Mouse (Mus musculus) thymus, adult 2 months (tissue): ENCODE measurements around the gene Nrap.

ENCODE experiments used
- CTCF ChIP-seq: fragments of 200-500 bp; IDR thresholded peaks from 2 replicates; pipeline ENCODE4 v1.5.1; 2012; ENCODE audit warnings: mild to moderate bottlenecking, control low read depth, low read length, moderate library complexity, borderline replicate concordance; ENCODE audit not compliant: control insufficient read depth, poor library complexity, insufficient read depth; ENCODE audit errors: extremely low read depth
- POLR2A ChIP-seq: fragments of 200-500 bp; IDR thresholded peaks from 2 replicates; pipeline ENCODE4 v1.6.1; 2012; ENCODE audit warnings: mild to moderate bottlenecking, low read length, control low read depth, moderate library complexity; ENCODE audit not compliant: control insufficient read depth, poor library complexity, insufficient read depth; ENCODE audit errors: extremely low read depth

DNA sequence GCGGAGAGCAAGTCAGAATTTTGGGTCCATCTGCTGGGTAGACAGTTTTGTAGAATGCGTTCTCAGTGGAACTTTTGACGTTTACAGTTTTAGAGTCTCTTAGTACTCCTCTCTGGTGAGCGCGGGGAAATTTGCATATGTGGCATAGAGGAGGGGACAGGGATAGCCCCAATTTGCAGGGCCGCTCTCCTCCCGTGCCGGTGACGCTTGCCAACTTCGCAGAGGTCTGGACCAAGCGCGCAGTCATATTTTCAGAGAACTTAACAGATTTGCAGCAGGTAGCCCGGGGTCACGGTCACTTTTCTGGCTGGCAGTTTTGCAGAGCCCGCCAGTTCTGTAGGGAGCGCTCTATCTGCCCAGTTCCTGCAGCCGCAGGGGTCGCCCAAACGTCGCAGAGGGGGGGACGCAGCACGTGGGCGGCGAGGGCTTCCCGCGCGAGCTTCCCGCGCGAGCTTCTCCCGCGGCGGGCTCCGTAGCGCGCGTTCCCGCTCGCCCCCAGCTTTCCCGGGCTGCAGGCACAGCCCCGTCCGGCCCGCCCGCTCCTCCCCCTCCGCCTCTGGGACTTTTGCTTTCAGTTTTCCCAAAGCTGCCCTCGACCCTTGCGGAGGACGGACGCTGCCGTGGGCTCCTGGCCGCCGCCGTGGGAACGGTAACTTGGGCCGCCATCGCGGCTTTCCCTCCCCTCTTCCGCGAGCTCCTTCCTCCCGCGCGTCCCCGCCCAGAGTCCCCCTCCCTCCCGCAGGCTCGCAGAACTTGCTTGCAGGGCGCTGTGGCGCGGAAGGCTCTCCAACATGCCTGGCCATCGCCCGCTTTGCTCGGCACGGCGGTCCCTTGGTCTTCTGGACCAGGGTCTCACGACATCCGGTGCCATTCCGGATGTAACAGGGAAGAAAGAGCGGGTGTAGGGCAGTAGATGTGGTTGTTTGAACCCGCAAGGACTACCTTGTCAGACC is 7.1 kb upstream of the Nrap start, which contains the start of gene Casp7:
- peak; percentile 44; the same call in 1 of the 2 replicates for TF ChIP-seq CTCF
- peak; percentile 26; the same call in 1 of the 2 replicates for TF ChIP-seq POLR2A
